Mouse (Mus musculus): Measurements from ENCODE around the gene Mrpl33.

Mrpl33 gene

GRCm38 (mm10) chr5:31704971-31705370 is 108.2 kb downstream of the Mrpl33 start:
- DNase-seq = no peak

GRCm38 (mm10) chr5:31706826-31707225 is 110.1 kb downstream of the Mrpl33 start:
- no peak for DNase-seq

GRCm38 (mm10) chr5:31709389-31709788 is 112.7 kb downstream of the Mrpl33 start:
- DNase-seq = peak in 1 of 2 experiments; percentile 19

- no peak for DNase-seq
Measured at GRCm38 (mm10) chr5:31713280-31713711, 116.6 kb downstream of the Mrpl33 start.

GRCm38 (mm10) chr5:31713841-31714264 is 117.1 kb downstream of the Mrpl33 start:
- DNase-seq = no peak
